Mouse (Mus musculus): ENCODE measurements around the gene Wdr59.

DNA sequence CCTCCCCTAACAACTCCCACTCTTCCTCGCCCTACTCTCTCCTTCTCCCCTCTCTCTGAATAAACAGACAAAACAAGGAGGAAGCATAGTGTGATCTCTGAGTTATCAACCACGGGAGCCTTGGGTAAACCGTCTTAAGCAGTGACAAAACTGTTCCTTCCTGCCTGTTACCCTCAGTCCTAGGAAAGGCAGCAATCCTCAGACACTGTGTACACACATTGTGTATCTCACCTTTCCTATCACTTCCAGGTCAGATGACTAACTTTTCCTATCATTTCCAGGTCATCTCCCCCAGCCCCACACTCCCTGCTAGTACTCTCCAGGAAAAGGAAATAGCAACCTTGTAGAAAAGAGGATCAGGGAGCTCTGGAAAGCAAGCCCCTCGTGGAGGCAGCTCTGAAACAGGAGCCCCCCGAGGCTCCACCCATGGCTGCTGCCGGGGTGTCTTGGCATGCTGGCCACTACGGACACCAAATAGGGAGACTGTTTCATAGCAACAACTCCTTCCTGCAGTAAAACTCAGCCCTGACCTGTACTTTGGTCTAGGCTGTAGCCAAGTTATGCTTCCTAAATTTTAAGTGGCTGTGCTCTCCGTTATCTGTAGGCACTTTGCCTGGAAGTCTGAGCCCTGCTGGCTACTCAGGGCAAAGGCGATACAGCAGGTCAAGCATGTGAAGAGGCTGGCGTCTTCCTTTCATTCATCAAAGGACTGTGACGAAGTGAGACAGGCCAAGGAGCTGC lies 20.0 kb downstream of the Wdr59 start:
- TF ChIP-seq POLR2A (IDR thresholded peaks at IDR 0.05; ENCODE audit: insufficient read depth, low read depth, low read length) (no peak), CTCF (IDR thresholded peaks at IDR 0.05) (peak; percentile 13; the same call in 1 of the 2 replicates), EP300 (IDR thresholded peaks at IDR 0.05; ENCODE audit: insufficient read depth, low read depth, low read length) (no peak)
